Mouse (Mus musculus) brain, embryonic 14.5 days (tissue): ENCODE results near the gene Nrg4.

ENCODE experiments used
- CTCF ChIP-seq: fragments of 200-500 bp; IDR thresholded peaks from 2 replicates; pipeline ENCODE4 v1.5.1; 2012; ENCODE audit warnings: inconsistent platforms, mild to moderate bottlenecking, moderate library complexity, borderline replicate concordance; ENCODE audit not compliant: insufficient read depth, insufficient read length; ENCODE audit errors: extremely low read depth
- POLR2A ChIP-seq: fragments of 200-500 bp; IDR thresholded peaks from 2 replicates; pipeline ENCODE4 v1.6.1; 2012; ENCODE audit warnings: mild to moderate bottlenecking, inconsistent platforms, borderline replicate concordance; ENCODE audit not compliant: poor library complexity, insufficient read depth, insufficient read length, severe bottlenecking; ENCODE audit errors: extremely low read depth

DNA sequence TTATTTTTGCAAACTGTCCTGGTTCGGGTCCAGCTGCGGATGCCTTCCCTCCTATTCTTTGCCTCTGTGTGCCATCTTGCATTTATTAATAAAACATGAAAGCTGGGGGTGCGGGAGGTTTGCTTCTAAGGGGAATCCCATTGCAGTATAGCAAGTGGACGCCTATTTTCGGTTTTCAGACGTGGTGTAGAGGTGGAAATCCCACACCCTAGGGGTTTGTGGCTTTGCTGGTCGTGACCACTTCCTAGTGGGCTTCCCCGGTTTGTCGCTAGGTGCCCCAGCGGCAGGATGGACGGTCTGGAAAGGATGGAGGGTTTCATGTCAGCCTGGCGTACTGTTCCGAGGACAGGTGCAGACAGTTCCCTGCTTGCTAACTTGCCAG is 581 bp upstream of the Nrg4 start:
- TF ChIP-seq CTCF (no peak; the same call in 1 of the 2 replicates), POLR2A (no peak)
